22 mouse cellular contexts compared by ENCODE assay signal in the genomic region with DNA sequence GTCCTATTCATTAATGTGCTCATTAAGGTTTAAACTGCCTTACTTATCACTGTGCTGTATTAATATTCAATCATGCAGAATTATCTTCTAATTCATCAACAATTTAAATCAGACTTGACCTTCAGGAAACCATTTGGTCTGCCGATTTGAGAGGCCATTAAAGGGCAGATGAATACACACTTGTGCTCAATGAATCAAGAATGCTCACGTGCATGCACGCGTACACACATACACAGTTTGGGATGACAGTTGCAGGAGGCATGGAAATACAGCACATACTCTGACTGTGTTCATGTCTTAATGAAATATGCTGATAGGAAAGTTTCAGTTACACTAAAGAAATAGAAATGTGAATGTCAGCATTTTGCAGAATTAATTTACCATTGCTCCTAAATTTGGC.
"Had no signal": no experiment of that assay in that cellular context is flagged by ENCODE, and none has a peak within 500 bp of the region (broad histone marks: within the 10 kb centered on the region; RNA-seq: fewer than 3 reads in every experiment).

No protein-coding gene starts in this region.

- ATAC-seq: liver, embryonic 12.5 days had no signal

- H3K9ac ChIP-seq: limb, embryonic 13.5 days; liver, embryonic 12.5 days; liver, embryonic 15.5 days; lung, embryonic 15.5 days; midbrain, embryonic 12.5 days; midbrain, embryonic 15.5 days; neural tube, embryonic 13.5 days; stomach, embryonic 15.5 days had no signal

- H3K4me2 ChIP-seq: limb, embryonic 13.5 days; liver, embryonic 12.5 days; liver, embryonic 15.5 days; lung, embryonic 15.5 days; midbrain, embryonic 12.5 days; midbrain, embryonic 15.5 days; neural tube, embryonic 13.5 days; stomach, embryonic 15.5 days had no signal

- H3K9me3 ChIP-seq: limb, embryonic 10.5 days; limb, embryonic 13.5 days; liver, embryonic 12.5 days; liver, embryonic 15.5 days; lung, embryonic 15.5 days; midbrain, embryonic 12.5 days; midbrain, embryonic 15.5 days; neural tube, embryonic 13.5 days; stomach, embryonic 15.5 days had no signal

- H3K4me3 ChIP-seq: layer of hippocampus, adult 2 months; limb, embryonic 10.5 days; limb, embryonic 13.5 days; liver, embryonic 12.5 days; liver, embryonic 15.5 days; lung, embryonic 15.5 days; midbrain, embryonic 12.5 days; midbrain, embryonic 15.5 days; neural tube, embryonic 13.5 days; stomach, embryonic 15.5 days had no signal

- H3K4me1 ChIP-seq: limb, embryonic 10.5 days; limb, embryonic 13.5 days; liver, embryonic 12.5 days; liver, embryonic 15.5 days; lung, embryonic 15.5 days; stomach, embryonic 15.5 days had no signal

- DNase-seq: kidney, adult 18-20 months; kidney, adult 9 months; kidney, postnatal 14 days; kidney, postnatal 4 days; layer of hippocampus, adult 9-11 months; liver; lung, adult 18-20 months; lung, postnatal 10 days; right cerebral cortex, postnatal 25 days; spleen, adult 18-20 months; thymus, postnatal 25 days had no signal

- H3K36me3 ChIP-seq: limb, embryonic 10.5 days; limb, embryonic 13.5 days; liver, embryonic 12.5 days; liver, embryonic 15.5 days; lung, embryonic 15.5 days; midbrain, embryonic 12.5 days; midbrain, embryonic 15.5 days; neural tube, embryonic 13.5 days; stomach, embryonic 15.5 days had no signal

- H3K27ac ChIP-seq: layer of hippocampus, adult 2 months; limb, embryonic 10.5 days; limb, embryonic 13.5 days; liver, embryonic 12.5 days; liver, embryonic 15.5 days; lung, embryonic 15.5 days; macrophage; midbrain, embryonic 12.5 days; midbrain, embryonic 15.5 days; neural tube, embryonic 13.5 days; stomach, embryonic 15.5 days had no signal

- H3K27me3 ChIP-seq: limb, embryonic 13.5 days; liver, embryonic 12.5 days; liver, embryonic 15.5 days; lung, embryonic 15.5 days; midbrain, embryonic 12.5 days; midbrain, embryonic 15.5 days; neural tube, embryonic 13.5 days; stomach, embryonic 15.5 days had no signal
